Mouse (Mus musculus): ENCODE results near the gene Rabl6.

DNA sequence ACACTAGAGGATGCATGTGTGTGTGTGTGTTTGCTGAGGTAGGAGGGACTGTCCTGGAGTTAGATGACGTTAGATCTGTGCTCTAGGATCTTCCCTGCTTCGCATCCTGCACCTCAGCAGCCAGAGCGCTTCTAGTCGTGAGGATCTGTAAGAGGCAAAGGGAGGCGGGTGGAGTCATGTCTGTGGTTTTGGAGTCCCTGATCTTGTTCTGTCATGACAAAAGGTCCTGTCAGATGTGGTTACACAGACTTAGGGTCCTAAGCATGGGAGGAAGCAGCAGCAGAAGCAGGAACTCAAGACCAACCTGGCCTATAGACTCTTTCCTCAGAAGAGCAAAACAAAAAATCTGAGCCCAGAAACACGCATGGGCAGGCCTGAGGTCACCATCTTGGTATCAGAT is 12.1 kb upstream of the Rabl6 start:
- TF ChIP-seq CTCF (IDR thresholded peaks at IDR 0.05; ENCODE audit: borderline replicate concordance, insufficient read depth, low read length) = no peak
- no peak for TF ChIP-seq POLR2A (IDR thresholded peaks at IDR 0.05; ENCODE audit: low read depth, low read length)
